Mouse (Mus musculus) hindbrain, embryonic 16.5 days (tissue): ENCODE measurements around the gene Pcif1. TPM values are rescaled to one million over a fixed set of nuclear protein-coding genes. Genes with fewer than 3 reads are reported as not detected.

ENCODE experiments used
- ATAC-seq: fragments of 200-750 bp; cut with Nextera tagmentation; 2 replicates; pipeline ENCODE4 v1.8.0; 2017; ENCODE audit warnings: moderate TSS enrichment, moderate library complexity
- H3K27ac ChIP-seq: fragments of 300-500 bp; sonication (generic); 2 replicates; pipeline ENCODE4 v1.5.1; 2014; ENCODE audit warnings: low read depth, mild to moderate bottlenecking, control low read depth, low read length, moderate library complexity
- H3K27me3 ChIP-seq: fragments of 300-500 bp; sonication (generic); replicated peaks from 2 replicates; pipeline ENCODE4 v1.6.1; 2014; ENCODE audit warnings: low read length; ENCODE audit not compliant: control insufficient read depth, insufficient read depth
- H3K36me3 ChIP-seq: fragments of 300-500 bp; sonication (generic); 2 replicates; pipeline ENCODE4 v1.6.1; 2014; ENCODE audit warnings: mild to moderate bottlenecking, low read length, moderate library complexity, mixed read lengths; ENCODE audit not compliant: control insufficient read depth, insufficient read depth
- H3K4me1 ChIP-seq: fragments of 300-500 bp; sonication (generic); 2 replicates; pipeline ENCODE4 v1.6.1; 2014; ENCODE audit warnings: low read depth, low read length; ENCODE audit not compliant: control insufficient read depth, insufficient read depth
- H3K4me2 ChIP-seq: fragments of 300-500 bp; sonication (generic); 2 replicates; pipeline ENCODE4 v1.6.1; 2014; ENCODE audit warnings: mild to moderate bottlenecking, low read length, control low read depth, moderate library complexity
- H3K4me3 ChIP-seq: fragments of 300-500 bp; sonication (generic); 2 replicates; pipeline ENCODE4 v1.5.1; 2014; ENCODE audit warnings: mild to moderate bottlenecking, low read length, control low read depth, moderate library complexity
- H3K9ac ChIP-seq: fragments of 300-500 bp; sonication (generic); 2 replicates; pipeline ENCODE4 v1.6.1; 2014; ENCODE audit warnings: low read depth, mild to moderate bottlenecking, control low read depth, low read length, moderate library complexity
- H3K9me3 ChIP-seq: fragments of 300-500 bp; sonication (generic); 2 replicates; pipeline ENCODE4 v1.6.1; 2014; ENCODE audit warnings: mild to moderate bottlenecking, low read length, moderate library complexity; ENCODE audit not compliant: control insufficient read depth
- WGBS: fragments of 180-500 bp; shearing (Covaris S2); extraction: QIAGEN DNeasy Blood & Tissue Kit; methylation state at CpG from one replicate; pipeline ENCODE4 v1.1.7; 2014; 5-methylcytosine and 5-hydroxymethylcytosine counted together
- polyA plus RNA-seq: library from polyadenylated mRNA; unstranded; fragments of >200 nt; fragmentation: Nextera tagmentation; extraction: Ambion mirVana; gene quantifications from 2 replicates; pipeline ENCODE4 v1.2.1, GENCODE M21; 2015

Gene Pcif1
- polyA plus RNA-seq = 71.3 and 77.6 TPM in 2 replicates

DNA sequence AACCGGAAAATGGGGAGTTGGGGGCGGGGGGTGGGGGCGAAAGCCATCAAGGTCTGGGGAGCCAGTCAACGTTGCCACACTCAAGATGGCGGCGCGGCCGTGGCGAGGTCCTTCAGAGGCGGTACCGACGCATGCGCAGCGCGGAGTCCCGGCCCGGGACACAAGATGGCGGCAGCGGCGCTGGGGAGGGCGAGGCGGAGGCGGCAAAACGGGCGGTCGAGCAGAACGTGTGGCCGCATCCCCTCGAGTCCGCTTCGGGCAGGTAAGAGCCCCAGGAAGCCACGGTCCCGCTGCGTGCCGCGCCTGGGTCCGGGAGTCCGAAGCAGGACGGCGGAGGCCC, at the start of gene Pcif1:
Gene Pcif1, plus strand, starts transcription at position 77 of the 340 bp plus-strand sequence.
- H3K27me3 ChIP-seq = no peaks in the 10 kb centered on the region
- H3K36me3 ChIP-seq = peaks cover 12% of the 10 kb centered on the region
- H3K4me1 ChIP-seq = peaks cover 20% of the 10 kb centered on the region
- no peaks in the 10 kb centered on the region for H3K9me3 ChIP-seq
- H3K27ac ChIP-seq = peak within 1 kb of the TSS; percentile 100
- WGBS = under 1% methylated on average over 36 of the region's 40 CpGs
- peak; percentile 87 for ATAC-seq
- peak within 1 kb of the TSS; percentile 94 for H3K4me2 ChIP-seq
- peak within 1 kb of the TSS; percentile 99 for H3K9ac ChIP-seq
- H3K4me3 ChIP-seq = peak within 1 kb of the TSS; percentile 81

DNA sequence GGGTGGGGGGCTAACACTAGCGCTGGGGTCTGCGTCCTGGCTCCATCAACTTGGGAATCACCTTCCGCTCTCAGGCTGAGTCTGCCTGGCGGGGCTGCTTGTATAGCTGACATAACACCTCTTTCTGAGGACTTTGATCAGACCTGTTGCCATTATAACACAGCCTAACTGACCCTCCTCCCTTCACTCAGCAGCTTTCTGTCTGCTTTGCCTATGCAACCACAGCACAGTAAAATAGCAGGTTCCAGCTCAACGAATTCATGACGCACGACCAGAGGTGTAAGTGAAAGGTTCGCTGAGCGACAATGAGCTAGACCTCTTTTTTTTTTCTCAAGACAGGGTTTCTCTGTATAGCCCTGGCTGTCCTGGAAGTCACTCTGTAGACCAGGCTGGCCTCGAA, 48.1 kb upstream of the Pcif1 start:
- Histone ChIP-seq H3K4me1 (peaks cover 17% of the 10 kb centered on the region), H3K4me2 (no peak overlapping the region), H3K9ac (no peak overlapping the region), H3K27ac (no peak overlapping the region), H3K4me3 (no peak overlapping the region), H3K36me3 (peaks cover 8% of the 10 kb centered on the region), H3K9me3 (no peaks in the 10 kb centered on the region), H3K27me3 (no peaks in the 10 kb centered on the region)
- no peak for ATAC-seq
- WGBS = 89% methylated on average over 10 of the region's 10 CpGs

DNA sequence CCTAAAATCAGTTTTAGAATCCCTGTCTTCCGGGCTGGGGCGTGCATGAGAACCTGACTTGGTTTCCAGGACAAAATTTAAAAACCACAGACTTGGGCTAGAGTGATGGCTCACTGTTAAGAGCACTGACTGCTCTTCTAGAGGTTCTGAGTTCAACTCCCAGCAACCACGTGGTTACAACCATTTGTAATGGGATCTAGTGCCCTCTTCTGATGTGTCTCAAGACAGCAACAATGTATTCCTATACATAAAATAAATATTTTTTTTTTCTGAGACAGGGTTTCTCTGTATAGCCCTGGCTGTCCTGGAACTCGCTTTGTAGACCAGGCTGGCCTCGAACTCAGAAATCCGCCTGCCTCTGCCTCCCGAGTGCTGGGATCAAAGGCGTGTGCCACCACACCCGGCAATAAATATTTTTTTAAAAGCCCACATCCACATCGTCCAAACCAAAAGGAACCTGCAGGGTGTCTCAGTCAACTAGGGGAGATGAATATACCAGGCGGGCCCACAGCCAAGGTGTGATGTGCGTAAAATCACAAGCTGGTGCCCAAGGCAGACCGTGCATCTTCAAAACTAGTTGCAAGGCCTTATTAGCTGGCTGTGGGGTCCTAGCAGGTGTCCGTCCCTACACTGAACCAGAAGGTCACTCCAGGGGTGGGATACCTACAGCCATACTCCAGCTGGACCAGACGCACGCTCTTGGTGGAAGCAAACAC, 46.9 kb upstream of the Pcif1 start:
- H3K27me3 ChIP-seq = no peaks in the 10 kb centered on the region
- H3K4me2 ChIP-seq = peak overlapping the region; percentile 99
- no peak; the same call in 1 of the 2 replicates for ATAC-seq
- WGBS = 57% methylated on average over 16 of the region's 16 CpGs
- peak overlapping the region; percentile 69 for H3K4me3 ChIP-seq
- H3K9me3 ChIP-seq = no peaks in the 10 kb centered on the region
- H3K9ac ChIP-seq = peak overlapping the region; percentile 79
- H3K4me1 ChIP-seq = peaks cover 17% of the 10 kb centered on the region
- H3K36me3 ChIP-seq = peaks cover 7% of the 10 kb centered on the region
- peak overlapping the region; percentile 78 for H3K27ac ChIP-seq

DNA sequence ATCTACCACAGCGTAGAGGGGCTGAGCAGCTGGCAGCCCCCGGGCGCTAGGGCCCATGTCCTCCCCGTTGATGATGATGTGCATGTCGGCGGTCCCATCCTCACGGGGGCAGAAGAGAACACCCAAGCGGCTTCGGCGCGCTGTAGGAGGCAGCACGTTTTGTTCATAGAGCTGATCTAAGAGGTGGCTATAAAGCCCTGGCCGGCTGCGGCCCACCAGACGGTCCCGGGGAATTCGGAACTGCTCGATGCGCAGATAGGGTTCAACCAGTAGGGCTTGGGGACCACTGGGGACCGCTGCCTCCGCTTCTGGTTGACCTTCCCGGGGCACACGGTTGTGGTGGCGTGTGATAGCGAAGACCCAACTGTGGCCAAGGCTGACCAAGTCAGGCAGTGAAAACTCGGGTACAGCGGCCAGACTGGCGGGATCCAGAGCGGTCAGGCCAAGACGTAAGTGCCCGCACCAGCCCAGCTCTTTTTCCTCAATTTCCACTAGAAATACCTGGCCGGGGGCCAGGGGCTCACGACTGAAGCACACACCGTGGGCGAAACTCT, 46.3 kb upstream of the Pcif1 start, which contains the start of gene Ctsa:
Gene Ctsa, plus strand, starts transcription at position 126 of the 554 bp plus-strand sequence.
- Histone ChIP-seq H3K27me3 (no peaks in the 10 kb centered on the region), H3K9me3 (no peaks in the 10 kb centered on the region), H3K9ac (peak within 1 kb of the TSS; percentile 79), H3K4me3 (peak within 1 kb of the TSS; percentile 69), H3K36me3 (peaks cover 2% of the 10 kb centered on the region), H3K4me1 (peaks cover 17% of the 10 kb centered on the region), H3K27ac (peak within 1 kb of the TSS; percentile 78), H3K4me2 (peak within 1 kb of the TSS; percentile 99)
- peak; percentile 63 for ATAC-seq
- 1% methylated on average over 33 of the region's 35 CpGs for WGBS

DNA sequence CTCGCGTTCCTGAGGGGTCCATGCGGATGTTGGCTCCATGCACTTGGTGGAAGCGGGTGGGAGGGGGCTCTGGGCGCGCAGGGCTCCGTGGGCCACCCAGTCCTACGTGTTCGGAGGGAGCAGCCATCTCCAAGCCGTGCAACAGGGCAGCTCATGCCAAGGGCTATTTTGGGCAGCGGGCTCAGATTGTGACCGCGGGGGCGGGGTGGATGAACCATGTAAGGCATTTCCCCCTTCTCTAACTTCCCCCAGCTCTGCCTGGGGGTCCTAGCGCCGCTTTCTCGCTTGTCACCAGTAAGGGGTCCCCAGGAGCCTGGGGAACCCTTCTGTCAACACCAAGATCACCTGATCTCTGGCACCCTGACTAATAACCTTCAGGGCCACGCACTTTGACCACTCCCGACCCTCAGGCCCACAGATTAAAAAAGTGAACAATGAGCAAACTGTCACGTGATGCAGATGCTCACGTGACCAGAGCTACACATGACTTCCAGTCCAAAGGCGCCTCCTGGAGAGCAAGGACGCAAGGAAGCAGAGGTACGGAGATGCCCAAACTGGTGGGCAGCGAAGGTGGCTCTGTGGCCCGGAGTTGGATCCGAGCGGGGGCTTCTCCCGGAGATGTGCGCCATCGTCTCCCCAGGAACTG, 45.7 kb upstream of the Pcif1 start, which contains the start of gene Neurl2:
Gene Neurl2, minus strand, starts transcription at position 143 of the 646 bp plus-strand sequence.
- peak within 1 kb of the TSS; percentile 78 for H3K27ac ChIP-seq
- H3K4me1 ChIP-seq = peaks cover 17% of the 10 kb centered on the region
- peak within 1 kb of the TSS; percentile 99 for H3K4me2 ChIP-seq
- H3K9me3 ChIP-seq = no peaks in the 10 kb centered on the region
- H3K27me3 ChIP-seq = no peaks in the 10 kb centered on the region
- peak within 1 kb of the TSS; percentile 69 for H3K4me3 ChIP-seq
- peaks cover 4% of the 10 kb centered on the region; the same call in 1 of the 2 replicates for H3K36me3 ChIP-seq
- peak within 1 kb of the TSS; percentile 79 for H3K9ac ChIP-seq
- under 1% methylated on average over 31 of the region's 31 CpGs for WGBS
- peak; percentile 70 for ATAC-seq

DNA sequence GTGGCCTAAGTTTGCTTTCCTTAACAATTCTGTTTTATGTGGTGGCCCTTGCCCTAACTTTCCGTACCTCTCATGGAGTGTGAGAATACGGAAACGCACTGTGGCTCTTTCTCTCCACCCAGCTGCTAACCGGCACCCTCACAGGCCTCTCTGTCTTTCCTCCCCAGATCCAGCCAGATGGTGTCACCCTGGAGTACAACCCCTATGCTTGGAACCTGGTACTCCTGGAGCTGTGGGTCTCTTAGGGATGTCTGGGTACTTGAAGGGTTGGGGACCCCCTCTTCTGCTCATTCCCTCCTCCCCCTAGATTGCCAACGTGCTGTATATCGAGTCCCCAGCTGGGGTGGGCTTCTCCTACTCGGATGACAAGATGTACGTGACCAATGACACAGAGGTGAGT, 44.6 kb upstream of the Pcif1 start:
- Histone ChIP-seq H3K9me3 (no peaks in the 10 kb centered on the region), H3K9ac (peak overlapping the region; percentile 79), H3K27ac (no peak overlapping the region), H3K4me2 (peak overlapping the region; percentile 99), H3K4me3 (peak overlapping the region; percentile 69), H3K27me3 (no peaks in the 10 kb centered on the region), H3K36me3 (peaks cover 7% of the 10 kb centered on the region; the same call in 1 of the 2 replicates), H3K4me1 (peaks cover 17% of the 10 kb centered on the region)
- ATAC-seq = no peak
- 44% methylated on average over 8 of the region's 8 CpGs for WGBS

DNA sequence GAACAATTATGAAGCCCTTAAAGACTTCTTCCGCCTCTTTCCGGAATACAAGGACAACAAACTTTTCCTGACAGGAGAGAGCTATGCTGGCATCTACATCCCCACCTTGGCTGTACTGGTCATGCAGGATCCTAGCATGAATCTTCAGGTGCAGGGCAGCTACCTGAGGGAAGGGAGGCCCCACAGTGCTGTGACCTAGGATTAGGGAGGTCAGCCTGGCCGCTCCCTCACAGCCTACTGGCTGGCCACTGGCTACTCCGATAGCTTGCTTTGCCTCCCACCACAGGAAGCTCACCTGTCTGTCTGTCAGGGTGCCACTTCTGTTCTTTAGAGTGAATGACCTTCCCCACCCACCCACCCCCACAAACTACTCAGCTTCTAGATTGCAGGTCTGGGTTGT, 43.9 kb upstream of the Pcif1 start:
- Histone ChIP-seq H3K4me3 (no peak overlapping the region), H3K4me1 (peaks cover 17% of the 10 kb centered on the region), H3K27ac (no peak overlapping the region), H3K27me3 (no peaks in the 10 kb centered on the region), H3K9ac (no peak overlapping the region), H3K9me3 (no peaks in the 10 kb centered on the region), H3K36me3 (peaks cover 13% of the 10 kb centered on the region), H3K4me2 (no peak overlapping the region; the same call in none of the 2 replicates)
- ATAC-seq = no peak
- WGBS = 92% methylated on average over 4 of the region's 4 CpGs

DNA sequence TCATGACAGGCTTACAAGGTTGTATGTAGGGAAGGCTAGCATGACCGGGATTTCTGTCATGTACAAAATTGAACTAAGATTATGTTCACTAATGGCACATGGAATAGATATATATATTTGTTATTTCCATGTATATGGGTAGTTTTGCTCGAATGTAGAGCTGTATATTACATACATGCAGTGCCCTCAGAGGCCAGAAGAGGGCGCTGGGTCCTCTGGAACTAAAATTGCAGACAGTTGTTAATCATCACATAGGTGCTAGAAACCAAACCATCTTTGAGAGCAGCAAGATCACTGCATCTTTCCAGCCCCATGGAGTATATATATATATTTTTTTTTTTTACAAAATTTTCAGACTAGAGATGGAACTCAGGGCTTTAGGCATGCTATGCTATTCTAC, 33.3 kb upstream of the Pcif1 start:
- WGBS = 53% methylated on average over 3 of the region's 3 CpGs
- Histone ChIP-seq H3K27me3 (no peaks in the 10 kb centered on the region), H3K9ac (no peak overlapping the region), H3K4me2 (no peak overlapping the region), H3K9me3 (no peaks in the 10 kb centered on the region), H3K4me3 (no peak overlapping the region), H3K36me3 (no peaks in the 10 kb centered on the region), H3K4me1 (no peaks in the 10 kb centered on the region), H3K27ac (no peak overlapping the region)
- no peak for ATAC-seq

DNA sequence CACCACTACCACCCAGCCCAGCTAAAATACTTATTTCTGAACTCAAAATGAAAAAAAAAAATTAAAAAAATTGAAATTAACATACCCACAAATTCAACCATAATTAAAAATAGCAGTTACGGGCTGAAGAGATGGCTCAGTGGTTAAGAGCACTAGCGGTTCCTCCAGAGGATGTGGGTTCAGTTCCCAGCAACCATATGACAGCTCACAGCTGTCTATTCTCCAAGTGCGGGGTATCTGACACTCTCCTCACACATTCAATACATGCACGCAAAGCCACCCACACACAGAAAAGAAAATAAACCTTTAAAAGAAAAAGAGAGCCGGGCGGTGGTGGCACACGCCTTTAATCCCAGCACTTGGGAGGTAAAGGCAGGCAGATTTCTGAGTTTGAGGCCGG, 29.0 kb upstream of the Pcif1 start:
- WGBS = 93% methylated on average over 8 of the region's 8 CpGs

More for the DNA sequence above, 29.0 kb upstream of the Pcif1 start:
- Histone ChIP-seq H3K4me1 (no peaks in the 10 kb centered on the region), H3K4me2 (no peak overlapping the region), H3K36me3 (no peaks in the 10 kb centered on the region), H3K27ac (no peak overlapping the region), H3K27me3 (no peaks in the 10 kb centered on the region; the same call in 1 of the 2 replicates), H3K9me3 (no peaks in the 10 kb centered on the region), H3K9ac (no peak overlapping the region), H3K4me3 (no peak overlapping the region)
- no peak for ATAC-seq
